Mouse (Mus musculus): ENCODE results near the gene Dhcr24.

DNA sequence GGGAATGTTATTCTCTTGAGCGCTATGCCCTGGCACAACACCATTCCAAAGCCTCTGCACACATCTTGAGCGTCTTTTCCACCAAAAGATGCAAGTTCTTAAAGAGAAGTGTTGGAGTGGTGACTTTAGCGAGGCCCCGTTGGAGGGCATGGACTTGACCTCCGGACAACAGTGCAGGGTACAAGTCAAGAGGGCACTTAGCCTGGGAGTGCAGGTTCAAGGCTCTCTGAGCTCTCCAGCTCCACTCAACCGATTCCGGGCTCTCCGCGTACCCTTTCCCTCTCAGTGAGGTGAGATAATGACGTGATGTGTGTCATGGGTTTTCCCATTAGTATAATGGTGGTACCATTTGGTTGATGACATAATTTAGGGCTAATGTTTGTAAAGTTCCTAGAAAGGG lies 63.4 kb downstream of the Dhcr24 start:
- TF ChIP-seq POLR2A (IDR thresholded peaks at IDR 0.05; ENCODE audit: extremely low read depth, insufficient read depth, low read length) = no peak
- TF ChIP-seq CTCF (IDR thresholded peaks at IDR 0.05; ENCODE audit: extremely low read depth, insufficient read depth, low read length) = no peak

Data from cortical plate, adult 2 months (tissue).